Mouse (Mus musculus): ENCODE measurements at regions not wholly inside any gene's neighbourhood (a gene's known extent, or its start where the extent isn't known, plus 50 kb on each side); places are given as distances from the start of the nearest gene placed in this dataset.
A peak's percentile ranks its signal among the peaks of the same experiment; 100 is the strongest.

GRCm38 (mm10) chr9:57325962-57326361 lies 63.5 kb upstream of the 1700017B05Rik start:
- Histone ChIP-seq H3K4me1 (ENCODE audit: control insufficient read depth, insufficient read depth, low read length) (peaks cover 4% of the 10 kb centered on the region), H3K36me3 (ENCODE audit: control insufficient read depth, insufficient read depth, low read length) (no peaks in the 10 kb centered on the region), H3K27me3 (ENCODE audit: control insufficient read depth, insufficient read depth, low read length) (no peaks in the 10 kb centered on the region), H3K9ac (ENCODE audit: low read depth, low read length) (no peak overlapping the region), H3K4me2 (no peak overlapping the region), H3K4me3 (ENCODE audit: low read depth, low read length) (no peak overlapping the region), H3K9me3 (replicated peaks; ENCODE audit: control insufficient read depth, low read length) (no peaks in the 10 kb centered on the region), H3K27ac (ENCODE audit: low read depth, low read length) (no peak overlapping the region)
- ATAC-seq (replicated peaks; ENCODE audit: insufficient number of reproducible peaks, low FRiP score, low TSS enrichment): no peak

GRCm38 (mm10) chr9:57319009-57319408 lies 56.6 kb upstream of the 1700017B05Rik start:
- no peak for ATAC-seq (replicated peaks; ENCODE audit: insufficient number of reproducible peaks, low FRiP score, low TSS enrichment)
- Histone ChIP-seq H3K9me3 (replicated peaks; ENCODE audit: control insufficient read depth, low read length) (no peaks in the 10 kb centered on the region), H3K27me3 (ENCODE audit: control insufficient read depth, insufficient read depth, low read length) (no peaks in the 10 kb centered on the region), H3K4me3 (ENCODE audit: low read depth, low read length) (no peak overlapping the region), H3K4me1 (ENCODE audit: control insufficient read depth, insufficient read depth, low read length) (no peaks in the 10 kb centered on the region), H3K27ac (ENCODE audit: low read depth, low read length) (no peak overlapping the region), H3K9ac (ENCODE audit: low read depth, low read length) (no peak overlapping the region), H3K4me2 (no peak overlapping the region), H3K36me3 (ENCODE audit: control insufficient read depth, insufficient read depth, low read length) (no peaks in the 10 kb centered on the region)
- 84% methylated on average over 2 of the region's 2 CpGs for WGBS (ENCODE audit: insufficient replicate concordance)

DNA sequence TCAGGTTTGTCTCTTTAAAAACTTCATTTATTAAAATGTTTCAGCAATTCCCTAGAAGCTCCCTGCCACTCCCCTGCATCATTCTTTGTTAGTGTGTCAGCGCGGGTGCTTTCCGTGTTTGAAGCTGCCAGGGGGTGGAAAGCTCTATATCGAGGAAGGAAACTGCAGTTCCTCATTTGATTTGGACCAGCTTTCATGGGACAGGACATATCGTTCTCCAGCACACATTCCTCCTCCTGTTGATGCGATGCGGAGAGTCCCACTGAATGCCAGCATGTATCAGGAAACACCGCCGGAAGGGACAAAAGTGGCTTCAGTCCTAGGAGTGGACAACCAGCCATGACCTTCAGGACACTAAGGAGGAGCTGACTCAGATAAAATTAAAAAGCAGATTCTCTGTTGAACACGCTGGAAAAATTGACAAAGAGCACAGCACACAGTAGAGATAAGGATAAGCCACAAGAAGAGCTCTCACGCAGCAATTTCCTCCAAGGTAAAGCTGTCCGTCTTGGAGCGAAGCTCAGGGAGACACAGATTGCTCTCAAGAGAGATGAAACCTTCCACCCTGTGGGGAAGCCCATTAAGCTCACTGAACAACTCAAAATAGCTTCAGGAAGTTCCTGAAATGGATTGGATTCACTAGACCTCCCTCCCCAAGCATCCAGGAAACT lies 55.3 kb upstream of the 1700017B05Rik start:
- 60% methylated on average over 13 of the region's 13 CpGs for WGBS (ENCODE audit: insufficient replicate concordance)
- Histone ChIP-seq H3K27me3 (ENCODE audit: control insufficient read depth, insufficient read depth, low read length) (no peaks in the 10 kb centered on the region), H3K9me3 (replicated peaks; ENCODE audit: control insufficient read depth, low read length) (no peaks in the 10 kb centered on the region), H3K9ac (ENCODE audit: low read depth, low read length) (no peak overlapping the region), H3K4me3 (ENCODE audit: low read depth, low read length) (no peak overlapping the region), H3K4me2 (0 out of 2 replicates have a peak overlapping the region, but pooled peaks have one; percentile 6), H3K4me1 (ENCODE audit: control insufficient read depth, insufficient read depth, low read length) (no peaks in the 10 kb centered on the region), H3K27ac (ENCODE audit: low read depth, low read length) (no peak overlapping the region), H3K36me3 (ENCODE audit: control insufficient read depth, insufficient read depth, low read length) (no peaks in the 10 kb centered on the region)
- no peak for ATAC-seq (replicated peaks; ENCODE audit: insufficient number of reproducible peaks, low FRiP score, low TSS enrichment)

DNA sequence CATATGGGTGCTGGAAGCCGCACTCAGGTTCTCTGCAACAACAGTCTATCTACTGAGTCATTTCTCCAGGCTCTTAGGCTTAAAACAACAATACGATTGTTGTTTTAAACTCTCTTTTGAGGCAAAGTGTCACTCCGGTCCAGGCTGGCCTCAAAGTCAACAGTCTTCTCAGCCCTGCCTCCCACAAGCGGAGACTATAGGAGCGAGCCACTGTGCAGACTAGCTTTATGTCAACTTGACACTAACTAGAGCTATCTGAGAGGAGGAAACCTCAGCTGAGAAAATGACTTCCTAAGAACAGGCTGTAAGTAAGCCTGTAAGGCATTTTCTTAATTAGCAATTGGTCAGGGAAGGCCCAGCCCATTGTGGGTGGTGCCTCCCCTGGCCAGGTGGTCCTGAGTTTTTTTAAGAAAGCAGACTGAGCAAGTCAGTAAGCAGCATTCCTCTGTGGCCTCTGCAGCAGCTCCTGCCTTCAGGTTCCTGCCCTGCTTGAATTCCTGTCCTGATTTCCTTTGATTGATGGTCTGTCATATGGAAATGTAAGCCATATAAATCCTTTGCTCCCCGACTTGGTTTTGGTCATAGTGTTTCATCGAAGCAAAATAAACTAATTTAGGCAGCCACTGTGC lies 52.7 kb upstream of the 1700017B05Rik start:
- H3K4me3 ChIP-seq (ENCODE audit: low read depth, low read length): no peak overlapping the region
- H3K27ac ChIP-seq (ENCODE audit: low read depth, low read length): no peak overlapping the region
- H3K4me2 ChIP-seq: no peak overlapping the region
- H3K36me3 ChIP-seq (ENCODE audit: control insufficient read depth, insufficient read depth, low read length): no peaks in the 10 kb centered on the region
- no peaks in the 10 kb centered on the region for H3K9me3 ChIP-seq (replicated peaks; ENCODE audit: control insufficient read depth, low read length)
- H3K9ac ChIP-seq (ENCODE audit: low read depth, low read length): no peak overlapping the region
- no peaks in the 10 kb centered on the region for H3K4me1 ChIP-seq (ENCODE audit: control insufficient read depth, insufficient read depth, low read length)
- 71% methylated on average over 7 of the region's 7 CpGs for WGBS (ENCODE audit: insufficient replicate concordance)
- no peak for ATAC-seq (replicated peaks; ENCODE audit: insufficient number of reproducible peaks, low FRiP score, low TSS enrichment)
- H3K27me3 ChIP-seq (ENCODE audit: control insufficient read depth, insufficient read depth, low read length): no peaks in the 10 kb centered on the region

DNA sequence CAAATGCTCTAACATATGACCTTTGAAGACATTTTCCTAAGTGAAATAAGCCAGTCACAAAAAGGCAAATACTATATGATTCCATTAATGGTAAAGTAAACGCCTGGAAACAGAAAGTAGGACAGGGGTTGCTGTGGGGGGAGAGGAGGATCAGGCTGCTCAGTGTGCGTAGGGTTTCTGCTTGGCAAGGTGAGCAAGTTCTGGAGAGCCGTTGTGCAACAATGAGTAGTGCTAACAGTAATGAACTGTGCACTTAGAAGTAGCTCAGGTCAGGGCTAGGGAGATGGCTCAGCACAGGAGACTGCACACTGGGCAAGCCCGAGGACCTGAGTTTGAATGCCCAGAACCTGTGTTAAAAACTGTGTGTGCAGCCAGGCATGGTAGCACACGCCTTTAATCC lies 51.5 kb upstream of the 1700017B05Rik start:
- H3K27me3 ChIP-seq (ENCODE audit: control insufficient read depth, insufficient read depth, low read length): no peaks in the 10 kb centered on the region
- no peak overlapping the region for H3K4me3 ChIP-seq (ENCODE audit: low read depth, low read length)
- H3K27ac ChIP-seq (ENCODE audit: low read depth, low read length): no peak overlapping the region
- no peaks in the 10 kb centered on the region for H3K36me3 ChIP-seq (ENCODE audit: control insufficient read depth, insufficient read depth, low read length)
- H3K9me3 ChIP-seq (replicated peaks; ENCODE audit: control insufficient read depth, low read length): no peaks in the 10 kb centered on the region
- WGBS (ENCODE audit: insufficient replicate concordance): 79% methylated on average over 5 of the region's 5 CpGs
- no peak overlapping the region for H3K9ac ChIP-seq (ENCODE audit: low read depth, low read length)
- no peak overlapping the region for H3K4me2 ChIP-seq
- H3K4me1 ChIP-seq (ENCODE audit: control insufficient read depth, insufficient read depth, low read length): no peaks in the 10 kb centered on the region
- ATAC-seq (replicated peaks; ENCODE audit: insufficient number of reproducible peaks, low FRiP score, low TSS enrichment): no peak

DNA sequence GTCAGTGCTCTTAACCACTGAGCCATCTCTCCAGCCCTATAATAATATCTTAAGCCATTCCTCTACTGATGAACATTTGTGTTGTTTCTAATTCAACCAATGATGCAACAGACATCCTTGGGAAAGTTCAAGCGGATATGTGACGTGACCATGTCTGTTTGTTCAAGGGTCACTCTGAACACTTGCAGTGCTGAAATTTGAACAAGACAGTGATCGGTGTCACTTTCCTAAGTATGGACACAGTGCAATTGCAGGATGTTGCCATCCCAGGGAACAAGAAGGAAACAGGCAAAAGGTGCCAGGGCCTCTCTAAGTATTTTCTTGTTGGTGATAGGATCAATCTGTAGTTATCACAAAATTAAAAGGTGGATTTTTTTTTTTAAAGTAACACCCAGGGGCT lies 50.1 kb upstream of the 1700017B05Rik start:
- no peak overlapping the region for H3K9ac ChIP-seq (ENCODE audit: low read depth, low read length)
- no peaks in the 10 kb centered on the region for H3K9me3 ChIP-seq (replicated peaks; ENCODE audit: control insufficient read depth, low read length)
- 91% methylated on average over 3 of the region's 3 CpGs for WGBS (ENCODE audit: insufficient replicate concordance)
- no peak overlapping the region for H3K4me2 ChIP-seq
- H3K4me1 ChIP-seq (ENCODE audit: control insufficient read depth, insufficient read depth, low read length): no peaks in the 10 kb centered on the region
- H3K36me3 ChIP-seq (ENCODE audit: control insufficient read depth, insufficient read depth, low read length): no peaks in the 10 kb centered on the region
- H3K27ac ChIP-seq (ENCODE audit: low read depth, low read length): no peak overlapping the region
- no peaks in the 10 kb centered on the region for H3K27me3 ChIP-seq (ENCODE audit: control insufficient read depth, insufficient read depth, low read length)
- ATAC-seq (replicated peaks; ENCODE audit: insufficient number of reproducible peaks, low FRiP score, low TSS enrichment): no peak
- no peak overlapping the region for H3K4me3 ChIP-seq (ENCODE audit: low read depth, low read length)

Measured in heart, embryonic 11.5 days (tissue).